Mouse (Mus musculus) spleen, adult 2 months (tissue): ENCODE measurements around the gene Insr.

Experiments used
- CTCF ChIP-seq: fragments of 200-500 bp; IDR thresholded peaks from 2 replicates; pipeline ENCODE4 v1.5.1; 2011; ENCODE audit warnings: mild to moderate bottlenecking, inconsistent platforms; ENCODE audit not compliant: insufficient read depth, insufficient read length, insufficient replicate concordance; ENCODE audit errors: extremely low read depth
- POLR2A ChIP-seq: fragments of 200-500 bp; IDR thresholded peaks from 2 replicates; pipeline ENCODE4 v1.6.1; 2011; ENCODE audit warnings: low read depth, low read length, inconsistent platforms

DNA sequence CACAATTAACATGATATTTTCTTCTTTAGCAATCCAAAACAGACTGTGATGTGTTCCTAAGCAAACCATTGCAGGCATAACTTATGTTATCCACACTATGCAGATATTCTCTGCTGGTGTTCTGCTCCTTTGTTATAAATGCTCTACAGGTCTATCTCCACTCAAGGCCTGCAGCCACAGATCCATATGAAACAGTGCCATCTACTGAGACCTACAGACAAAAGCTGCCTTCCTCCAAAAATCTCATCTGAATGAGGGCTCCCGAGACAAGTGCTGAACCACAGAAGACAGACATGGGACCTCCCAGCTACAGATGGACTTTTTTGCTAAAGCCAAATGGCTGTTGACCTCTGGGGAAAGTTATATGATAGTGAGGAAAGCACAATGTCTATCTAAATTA is 132.9 kb downstream of the Insr start:
- no peak for TF ChIP-seq CTCF
- no peak for TF ChIP-seq POLR2A
